Mouse (Mus musculus): ENCODE measurements at regions not wholly inside any gene's neighbourhood (a gene's known extent, or its start where the extent isn't known, plus 50 kb on each side); places are given as distances from the start of the nearest gene placed in this dataset.

DNA sequence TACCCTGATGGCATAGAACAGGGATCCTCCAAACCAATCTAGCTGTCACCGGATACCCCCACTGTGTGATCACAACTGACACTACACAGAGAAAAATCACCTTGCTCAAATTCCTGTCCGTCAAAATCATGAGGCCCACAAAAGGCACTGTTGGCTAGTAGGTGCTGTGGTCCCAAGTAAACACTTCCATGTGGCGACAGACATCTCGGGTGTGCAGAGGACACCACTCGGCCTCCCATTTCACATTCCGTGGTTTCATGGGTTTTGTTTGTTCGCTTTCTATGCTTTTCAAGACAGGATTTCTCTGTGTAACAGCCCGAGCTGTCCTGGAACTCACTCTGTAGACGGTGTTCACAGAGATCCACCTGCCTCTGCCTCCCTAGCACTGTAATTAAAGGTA is 162.2 kb downstream of the Tmx1 start:
- Histone ChIP-seq H3K9ac (no peak overlapping the region), H3K27me3 (no peaks in the 10 kb centered on the region), H3K4me3 (replicated peaks) (no peak overlapping the region), H3K4me1 (replicated peaks) (no peaks in the 10 kb centered on the region), H3K9me3 (replicated peaks) (no peaks in the 10 kb centered on the region), H3K4me2 (no peak overlapping the region), H3K27ac (no peak overlapping the region), H3K36me3 (no peaks in the 10 kb centered on the region)
- 71% methylated on average over 9 of the region's 9 CpGs for WGBS (ENCODE audit: insufficient replicate concordance)
- no peak for ATAC-seq (ENCODE audit: low read depth)
- DNase-seq, result no peak

DNA sequence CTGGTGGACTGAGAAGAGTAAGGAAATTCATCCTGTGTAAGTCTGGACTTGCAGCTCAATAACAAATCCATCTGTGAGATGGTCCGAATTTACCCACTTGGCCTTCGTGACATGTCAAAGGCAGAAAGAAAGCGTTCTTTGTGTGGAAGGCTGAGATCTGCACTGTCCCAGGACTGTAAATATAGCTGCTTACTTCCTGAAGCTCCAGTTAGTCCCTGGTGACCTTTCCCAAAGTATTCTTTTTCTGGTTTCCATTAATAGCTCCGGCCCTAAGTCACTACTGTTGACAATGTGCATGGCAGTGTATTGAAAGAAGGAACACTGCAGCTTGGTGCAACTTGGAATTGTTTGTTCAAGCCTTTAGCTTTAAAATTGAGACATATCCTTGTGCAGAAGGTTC is 163.2 kb downstream of the Tmx1 start:
- Histone ChIP-seq H3K4me1 (replicated peaks) (no peaks in the 10 kb centered on the region), H3K27ac (no peak overlapping the region), H3K4me2 (no peak overlapping the region), H3K36me3 (no peaks in the 10 kb centered on the region), H3K4me3 (replicated peaks) (no peak overlapping the region), H3K9ac (no peak overlapping the region), H3K9me3 (replicated peaks) (no peaks in the 10 kb centered on the region), H3K27me3 (no peaks in the 10 kb centered on the region)
- no peak for ATAC-seq (ENCODE audit: low read depth)
- 53% methylated on average over 4 of the region's 4 CpGs for WGBS (ENCODE audit: insufficient replicate concordance)
- DNase-seq, result no peak

DNA sequence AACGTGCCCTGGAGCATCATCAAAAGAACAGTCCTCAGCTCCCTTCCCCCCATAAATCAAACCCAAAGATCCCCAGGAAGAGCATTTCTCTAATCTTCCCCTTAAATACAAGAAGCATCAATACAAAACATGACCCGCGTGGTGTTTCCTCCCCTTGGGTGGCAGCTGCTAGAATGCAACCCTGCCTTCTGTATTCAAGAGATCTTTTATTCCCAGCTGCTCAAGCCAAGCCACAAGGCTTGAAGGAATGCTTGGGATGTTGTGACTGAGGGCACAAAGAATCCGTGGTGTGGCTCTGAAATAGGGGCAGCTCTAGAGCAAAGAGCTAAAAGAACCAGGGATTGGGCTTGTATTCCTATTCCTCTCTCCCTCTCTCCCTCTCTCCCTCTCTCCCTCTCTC is 163.6 kb downstream of the Tmx1 start:
- Histone ChIP-seq H3K36me3 (no peaks in the 10 kb centered on the region), H3K27ac (no peak overlapping the region), H3K9ac (no peak overlapping the region), H3K9me3 (replicated peaks) (no peaks in the 10 kb centered on the region), H3K4me3 (replicated peaks) (no peak overlapping the region), H3K4me1 (replicated peaks) (no peaks in the 10 kb centered on the region), H3K4me2 (no peak overlapping the region), H3K27me3 (no peaks in the 10 kb centered on the region)
- 46% methylated on average over 4 of the region's 4 CpGs for WGBS (ENCODE audit: insufficient replicate concordance)
- ATAC-seq (ENCODE audit: low read depth) (no peak), DNase-seq (no peak)

DNA sequence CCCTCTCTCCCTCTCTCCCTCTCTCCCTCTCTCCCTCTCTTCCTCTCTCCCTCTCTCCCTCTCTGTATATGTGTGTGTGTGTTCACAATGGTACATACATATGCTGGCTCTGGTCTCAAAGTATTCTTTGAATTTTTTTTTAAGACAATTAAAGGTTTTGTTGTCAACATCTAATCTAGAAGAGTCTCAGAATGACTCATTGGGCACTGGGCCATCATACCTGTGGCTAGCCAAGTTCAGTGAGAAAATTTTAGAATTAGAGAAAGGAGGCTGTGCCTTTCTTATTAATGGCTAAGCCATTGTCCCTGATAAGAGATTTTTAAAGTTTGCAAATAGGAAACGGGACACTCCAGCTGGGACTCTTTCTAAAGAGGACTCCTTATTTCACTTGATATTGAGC is 164.1 kb downstream of the Tmx1 start:
- Histone ChIP-seq H3K36me3 (no peaks in the 10 kb centered on the region), H3K9ac (no peak overlapping the region), H3K9me3 (replicated peaks) (no peaks in the 10 kb centered on the region), H3K4me2 (no peak overlapping the region), H3K27me3 (no peaks in the 10 kb centered on the region), H3K4me1 (replicated peaks) (no peaks in the 10 kb centered on the region), H3K27ac (no peak overlapping the region), H3K4me3 (replicated peaks) (no peak overlapping the region)
- whole genome bisulfite sequencing (ENCODE audit: insufficient replicate concordance), result 58% methylated on average over 1 of the region's 1 CpGs
- no peak for ATAC-seq (ENCODE audit: low read depth)
- no peak for DNase-seq

DNA sequence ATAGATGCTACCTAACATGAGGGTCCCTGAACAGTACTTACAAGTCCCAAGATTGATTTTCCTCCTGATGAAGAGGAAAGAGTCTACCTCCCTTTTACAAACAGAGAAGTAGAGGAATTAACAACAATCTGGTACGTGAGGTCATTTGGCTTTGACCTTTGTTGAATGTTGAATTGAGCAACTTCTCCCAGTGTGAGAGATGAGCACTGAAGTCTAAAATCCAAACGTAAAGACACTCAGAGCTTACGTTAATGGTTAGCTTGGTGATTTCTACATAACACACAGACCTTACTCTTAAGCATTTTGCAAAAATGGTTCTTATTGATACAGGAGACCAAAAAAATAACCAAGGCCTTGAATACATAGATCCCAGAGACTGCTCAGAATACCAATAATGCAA is 165.1 kb downstream of the Tmx1 start:
- ATAC-seq (ENCODE audit: low read depth) (no peak), DNase-seq (no peak)
- H3K27me3 ChIP-seq, result no peaks in the 10 kb centered on the region
- no peak overlapping the region for H3K9ac ChIP-seq
- no peak overlapping the region for H3K27ac ChIP-seq
- 56% methylated on average over 3 of the region's 3 CpGs for WGBS (ENCODE audit: insufficient replicate concordance)
- no peaks in the 10 kb centered on the region for H3K4me1 ChIP-seq (replicated peaks)
- H3K9me3 ChIP-seq (replicated peaks), result no peaks in the 10 kb centered on the region
- no peak overlapping the region for H3K4me2 ChIP-seq
- no peaks in the 10 kb centered on the region for H3K36me3 ChIP-seq
- no peak overlapping the region for H3K4me3 ChIP-seq (replicated peaks)

DNA sequence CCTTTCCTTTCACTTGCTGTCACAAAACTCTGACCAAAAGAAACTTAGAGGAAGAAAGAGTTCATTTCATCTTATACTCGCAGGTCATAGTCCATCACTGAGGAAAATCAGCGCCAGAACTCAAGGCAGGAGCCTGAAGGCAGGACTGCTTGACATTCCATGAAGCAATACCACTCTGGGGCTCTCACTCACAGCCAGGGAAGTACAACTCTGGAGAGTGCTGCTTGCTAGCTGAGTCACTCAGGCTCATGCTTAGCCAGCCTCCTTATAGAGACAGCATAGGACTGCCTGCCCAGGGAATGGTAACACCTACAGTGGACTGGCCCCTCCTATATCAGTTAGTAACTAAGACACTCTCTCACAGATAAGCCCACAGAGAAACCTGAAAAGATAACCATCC is 166.5 kb downstream of the Tmx1 start:
- 80% methylated on average over 2 of the region's 2 CpGs for WGBS (ENCODE audit: insufficient replicate concordance)
- H3K4me3 ChIP-seq (replicated peaks), result no peak overlapping the region
- H3K4me2 ChIP-seq, result no peak overlapping the region
- H3K9me3 ChIP-seq (replicated peaks), result no peaks in the 10 kb centered on the region
- H3K27me3 ChIP-seq, result no peaks in the 10 kb centered on the region
- DNase-seq, result no peak
- no peak overlapping the region for H3K27ac ChIP-seq
- no peak for ATAC-seq (ENCODE audit: low read depth)
- H3K4me1 ChIP-seq (replicated peaks), result no peaks in the 10 kb centered on the region
- no peak overlapping the region for H3K9ac ChIP-seq
- H3K36me3 ChIP-seq, result no peaks in the 10 kb centered on the region

DNA sequence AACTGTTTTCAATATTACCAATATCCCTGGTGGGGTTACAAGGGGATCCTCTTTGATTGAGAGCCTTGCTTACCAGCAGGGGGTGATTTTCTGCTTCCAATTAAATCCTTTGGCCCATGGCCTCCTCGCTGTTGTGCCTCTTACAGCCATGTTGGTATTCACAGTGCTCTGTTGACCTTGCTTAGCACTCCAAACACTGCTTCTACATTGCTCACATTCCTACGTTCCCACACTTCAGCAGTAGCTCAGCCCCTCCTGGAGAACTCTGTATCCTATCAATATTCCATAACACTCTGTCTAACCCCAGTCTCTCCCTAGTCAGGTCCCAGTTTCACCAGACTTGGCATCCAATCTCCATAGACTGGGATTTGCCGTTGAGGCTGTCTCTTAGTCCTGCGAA is 169.1 kb downstream of the Tmx1 start:
- ATAC-seq (ENCODE audit: low read depth) (no peak), DNase-seq (no peak)
- Histone ChIP-seq H3K4me3 (replicated peaks) (no peak overlapping the region), H3K27me3 (no peaks in the 10 kb centered on the region), H3K4me1 (replicated peaks) (no peaks in the 10 kb centered on the region), H3K9me3 (replicated peaks) (no peaks in the 10 kb centered on the region), H3K27ac (no peak overlapping the region), H3K9ac (no peak overlapping the region), H3K4me2 (no peak overlapping the region), H3K36me3 (no peaks in the 10 kb centered on the region)
- WGBS (ENCODE audit: insufficient replicate concordance), result 66% methylated on average over 4 of the region's 4 CpGs

DNA sequence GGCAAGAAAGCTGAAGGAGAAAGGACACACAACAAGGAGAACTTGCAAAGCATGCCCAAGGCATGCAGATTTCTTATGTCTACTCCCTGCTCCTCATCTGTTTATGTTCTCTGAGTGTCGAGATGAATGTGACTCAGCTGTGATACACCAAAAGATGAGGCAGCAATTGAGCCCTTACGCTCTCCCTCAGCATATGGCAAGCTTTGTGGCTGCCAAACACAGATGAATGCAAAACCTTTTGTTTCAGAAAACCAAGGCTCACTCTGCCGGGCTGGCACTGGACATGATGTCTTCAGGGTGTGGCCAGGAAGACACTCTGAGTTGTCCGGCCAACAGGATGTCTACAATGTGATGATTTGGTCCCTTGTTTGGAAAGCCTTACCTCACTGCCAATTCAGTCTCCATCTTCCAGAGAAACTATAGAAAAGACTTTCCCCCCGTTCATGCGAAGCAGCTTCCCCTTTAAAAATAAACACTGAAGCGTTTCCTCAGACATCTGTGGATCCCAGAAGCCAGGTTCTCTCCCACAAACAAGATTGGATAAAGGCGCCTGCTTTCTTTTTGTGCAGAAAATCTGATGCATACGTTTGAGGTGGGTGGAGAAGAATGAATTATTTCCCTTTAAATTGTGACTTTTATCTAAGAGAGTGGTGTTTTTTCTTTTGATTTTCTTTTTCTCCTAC is 171.5 kb downstream of the Tmx1 start:
- H3K9me3 ChIP-seq (replicated peaks), result no peaks in the 10 kb centered on the region
- no peaks in the 10 kb centered on the region for H3K36me3 ChIP-seq
- WGBS (ENCODE audit: insufficient replicate concordance), result 54% methylated on average over 9 of the region's 9 CpGs
- H3K27me3 ChIP-seq, result no peaks in the 10 kb centered on the region
- no peak overlapping the region for H3K4me2 ChIP-seq
- DNase-seq (no peak), ATAC-seq (ENCODE audit: low read depth) (no peak)
- no peak overlapping the region for H3K27ac ChIP-seq
- H3K9ac ChIP-seq, result no peak overlapping the region
- no peaks in the 10 kb centered on the region for H3K4me1 ChIP-seq (replicated peaks)
- no peak overlapping the region for H3K4me3 ChIP-seq (replicated peaks)

DNA sequence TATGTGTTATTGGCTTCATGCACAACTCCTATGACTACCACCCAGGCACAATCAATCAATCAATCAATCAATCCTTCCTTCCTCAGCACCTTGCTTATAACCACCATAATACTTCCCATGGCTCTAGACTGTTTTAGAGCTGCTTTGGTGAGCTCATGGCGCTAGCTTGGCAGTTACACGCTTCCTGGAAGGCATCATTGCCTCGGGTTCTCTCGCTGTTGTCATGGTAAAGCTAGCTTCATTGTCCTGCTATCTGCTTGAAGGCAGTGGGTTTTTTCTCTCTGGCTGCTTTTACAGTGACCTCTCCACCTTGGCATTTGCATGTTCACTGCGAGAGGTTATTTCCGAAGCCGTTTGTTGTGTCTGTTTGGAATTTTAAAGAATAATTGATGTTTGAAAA is 174.7 kb downstream of the Tmx1 start:
- no peak for ATAC-seq (ENCODE audit: low read depth)
- Histone ChIP-seq H3K4me1 (replicated peaks) (no peaks in the 10 kb centered on the region), H3K4me3 (replicated peaks) (no peak overlapping the region), H3K9ac (no peak overlapping the region), H3K9me3 (replicated peaks) (no peaks in the 10 kb centered on the region), H3K4me2 (no peak overlapping the region), H3K27me3 (no peaks in the 10 kb centered on the region), H3K27ac (no peak overlapping the region), H3K36me3 (no peaks in the 10 kb centered on the region)
- no peak for DNase-seq
- 62% methylated on average over 7 of the region's 7 CpGs for WGBS (ENCODE audit: insufficient replicate concordance)

DNA sequence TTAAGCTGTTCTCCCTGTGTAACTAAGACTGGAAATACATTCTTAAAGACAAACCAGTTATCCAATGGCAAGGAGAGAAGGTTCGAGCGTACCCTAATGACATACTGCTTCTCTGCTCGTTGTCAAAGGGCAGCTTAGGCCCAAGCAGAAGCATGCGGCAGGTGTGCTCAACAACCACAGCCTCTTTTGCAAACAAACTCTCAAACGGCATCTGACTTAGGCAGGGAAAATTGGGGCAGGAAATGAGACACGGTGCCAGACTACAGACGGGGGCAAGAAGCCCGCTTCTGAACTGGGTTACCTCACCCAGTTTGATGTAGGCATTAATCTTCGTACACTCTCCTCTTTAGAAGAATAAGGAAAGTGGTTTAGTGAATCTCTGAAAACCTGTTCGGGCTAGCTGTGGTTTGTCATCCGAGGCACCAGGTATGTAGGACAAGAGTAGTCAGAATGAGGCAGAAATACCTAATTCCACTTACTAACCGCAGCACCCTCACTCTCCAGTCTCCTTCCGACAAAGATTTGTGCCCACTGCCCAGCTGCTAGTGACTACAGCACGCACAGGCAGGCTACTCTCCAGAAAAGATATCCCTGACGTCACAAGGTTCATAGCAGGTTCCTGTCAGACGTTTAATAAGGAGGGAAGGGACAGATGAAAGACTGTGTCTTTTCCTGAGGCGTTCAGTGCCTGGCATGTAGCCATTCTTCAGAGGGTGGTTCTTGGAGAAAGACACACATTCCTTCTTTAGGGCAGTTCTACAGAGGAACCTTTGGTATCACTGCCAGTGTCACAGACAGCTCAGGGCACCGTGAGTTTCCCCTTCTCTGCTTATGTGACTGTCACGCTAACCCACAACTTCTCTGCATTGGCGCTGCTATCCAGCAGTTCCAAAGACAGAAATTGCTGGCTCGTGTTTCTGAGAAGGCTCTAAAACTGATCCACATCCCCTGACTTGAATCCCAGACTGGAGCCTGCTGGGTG is 175.8 kb downstream of the Tmx1 start:
- ATAC-seq (ENCODE audit: low read depth), result no peak
- H3K9me3 ChIP-seq (replicated peaks), result no peaks in the 10 kb centered on the region
- no peak overlapping the region for H3K4me2 ChIP-seq
- no peak overlapping the region for H3K27ac ChIP-seq
- no peak for DNase-seq
- no peaks in the 10 kb centered on the region for H3K27me3 ChIP-seq
- H3K9ac ChIP-seq, result no peak overlapping the region
- H3K4me3 ChIP-seq (replicated peaks), result no peak overlapping the region
- H3K36me3 ChIP-seq, result no peaks in the 10 kb centered on the region
- no peaks in the 10 kb centered on the region for H3K4me1 ChIP-seq (replicated peaks)
- 65% methylated on average over 21 of the region's 21 CpGs for whole genome bisulfite sequencing (ENCODE audit: insufficient replicate concordance)

DNA sequence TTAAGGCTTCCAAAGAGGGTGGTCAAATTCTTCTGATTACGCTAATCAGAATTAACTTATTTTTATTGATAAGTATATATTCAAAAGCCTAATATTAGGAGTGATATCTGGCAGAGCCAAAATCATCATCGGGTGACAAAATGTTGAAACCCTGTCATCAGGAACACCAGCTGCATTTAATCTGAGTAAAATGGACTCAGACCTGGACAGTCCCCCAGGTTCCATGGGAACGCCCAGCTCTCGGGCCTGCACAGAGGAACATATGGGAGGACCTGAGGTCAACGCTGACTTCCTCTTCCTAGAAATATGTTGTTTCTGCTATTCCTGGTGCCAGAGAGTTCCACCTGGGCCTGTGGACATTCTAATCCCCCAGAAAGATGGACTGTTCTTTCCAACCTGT is 176.5 kb downstream of the Tmx1 start:
- H3K27ac ChIP-seq, result no peak overlapping the region
- no peak overlapping the region for H3K4me2 ChIP-seq
- H3K4me3 ChIP-seq (replicated peaks), result no peak overlapping the region
- no peaks in the 10 kb centered on the region for H3K9me3 ChIP-seq (replicated peaks)
- DNase-seq (no peak), ATAC-seq (ENCODE audit: low read depth) (no peak)
- no peaks in the 10 kb centered on the region for H3K36me3 ChIP-seq
- no peak overlapping the region for H3K9ac ChIP-seq
- 62% methylated on average over 5 of the region's 5 CpGs for WGBS (ENCODE audit: insufficient replicate concordance)
- no peaks in the 10 kb centered on the region for H3K27me3 ChIP-seq
- no peaks in the 10 kb centered on the region for H3K4me1 ChIP-seq (replicated peaks)

DNA sequence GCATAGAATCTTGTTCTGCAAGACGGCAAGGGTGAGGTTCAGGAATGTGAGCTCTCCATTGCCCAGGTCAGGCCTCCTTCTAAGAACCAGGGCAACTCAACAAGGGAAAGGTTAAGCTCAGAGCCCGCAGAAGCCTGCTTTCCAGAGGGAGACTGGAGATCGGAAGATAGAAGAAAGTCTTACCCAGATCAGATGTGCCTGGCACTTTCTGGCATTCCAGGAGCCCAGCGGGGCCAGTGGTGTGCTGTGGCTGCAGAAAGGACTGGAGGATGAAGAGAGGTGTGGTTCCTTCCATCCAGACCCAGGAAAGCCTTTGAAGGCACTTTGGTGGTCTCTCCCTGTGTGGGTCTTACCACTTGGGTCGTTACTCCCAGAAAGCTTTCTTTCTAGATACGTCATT is 178.4 kb downstream of the Tmx1 start:
- Histone ChIP-seq H3K27ac (no peak overlapping the region), H3K4me2 (no peak overlapping the region), H3K9ac (no peak overlapping the region), H3K36me3 (no peaks in the 10 kb centered on the region), H3K4me1 (replicated peaks) (no peaks in the 10 kb centered on the region), H3K27me3 (no peaks in the 10 kb centered on the region), H3K9me3 (replicated peaks) (no peaks in the 10 kb centered on the region), H3K4me3 (replicated peaks) (no peak overlapping the region)
- DNase-seq (no peak), ATAC-seq (ENCODE audit: low read depth) (no peak)
- 58% methylated on average over 6 of the region's 6 CpGs for WGBS (ENCODE audit: insufficient replicate concordance)

Data from liver, embryonic 13.5 days (tissue).